Mouse (Mus musculus) B cell, adult (primary cell): ENCODE data around the gene Polr2j. TPM values are rescaled to one million over a fixed set of nuclear protein-coding genes. Genes with fewer than 3 reads are reported as not detected.

Experiments
- total RNA-seq: library from RNA; stranded (reverse); gene quantifications from 4 replicates; pipeline ENCODE4 v1.2.4, GENCODE M21; 2023; ENCODE audit not compliant: inconsistent age

Gene Polr2j
- total RNA-seq = 57.3 to 80.7 TPM (median 72.8 TPM) in 4 replicates

GRCm38 (mm10) chr5:136115891-136116783, at the start of gene Polr2j:
TSS of gene Polr2j (plus strand) at chr5:136116631.

DNA sequence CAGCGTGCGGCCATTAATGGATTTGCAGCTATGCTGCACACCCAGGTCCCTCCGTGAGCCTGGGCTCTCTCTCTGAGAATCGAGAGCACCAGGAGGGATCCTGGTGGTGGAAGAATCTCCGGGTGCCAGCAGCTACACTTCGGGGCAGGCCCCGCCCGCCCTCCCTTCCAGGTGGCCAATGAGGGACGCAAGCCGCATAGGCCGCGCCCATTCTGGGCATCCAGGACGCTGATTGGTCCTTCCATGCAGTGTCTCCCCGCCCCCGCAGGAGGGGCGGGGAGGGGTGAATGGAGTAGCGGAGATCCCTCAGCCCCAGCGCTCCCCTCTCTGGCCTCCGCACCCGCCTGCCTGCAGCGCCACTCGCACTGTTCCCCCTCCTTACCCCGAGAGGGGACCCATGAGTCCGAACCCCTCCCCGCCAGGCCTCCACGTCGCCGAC, 32.7 kb upstream of the Polr2j start, which contains the start of gene Rasa4:
Gene Rasa4, plus strand, starts transcription at position 248 of the 439 bp plus-strand sequence.

DNA sequence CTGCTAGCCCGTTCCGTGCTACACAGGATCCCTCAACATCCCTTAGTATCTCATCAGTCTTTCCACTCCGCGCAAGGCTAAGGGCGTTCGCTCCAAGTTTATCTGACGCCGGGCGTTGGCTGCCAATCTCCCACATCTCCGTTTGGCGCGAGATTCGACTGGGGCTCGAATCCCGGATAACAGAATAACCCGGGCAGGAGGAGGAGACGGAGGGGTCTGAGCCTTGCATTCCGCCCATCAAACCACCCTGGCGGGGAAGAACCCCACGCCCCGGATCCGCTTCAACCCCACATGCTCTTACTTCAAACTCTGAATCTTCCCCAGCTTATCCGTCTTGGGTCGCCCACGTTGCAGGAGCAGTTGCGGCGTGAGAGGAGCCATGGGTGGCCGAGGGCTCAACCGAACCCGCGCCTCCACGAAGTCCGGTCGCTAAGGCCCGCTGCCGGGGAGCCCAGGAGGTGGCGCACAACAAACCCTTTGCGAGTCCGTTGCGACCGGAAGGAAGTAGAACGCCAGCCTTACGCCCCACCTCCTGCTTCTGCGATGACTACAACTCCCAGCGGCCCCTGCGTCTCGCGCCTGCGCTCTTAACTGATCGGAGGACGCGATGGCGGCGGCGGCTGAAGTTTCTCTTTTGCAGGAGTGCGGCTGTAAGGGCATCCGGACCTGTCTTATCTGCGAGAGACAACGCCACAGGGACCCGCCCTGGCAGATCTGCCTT, 19.3 kb downstream of the Polr2j start, which contains the start of the genes Lrwd1 and Alkbh4:
Gene Lrwd1, minus strand, starts transcription at position 504 of the 721 bp plus-strand sequence.
Gene Alkbh4, plus strand, starts transcription at position 576 of the 721 bp plus-strand sequence.

DNA sequence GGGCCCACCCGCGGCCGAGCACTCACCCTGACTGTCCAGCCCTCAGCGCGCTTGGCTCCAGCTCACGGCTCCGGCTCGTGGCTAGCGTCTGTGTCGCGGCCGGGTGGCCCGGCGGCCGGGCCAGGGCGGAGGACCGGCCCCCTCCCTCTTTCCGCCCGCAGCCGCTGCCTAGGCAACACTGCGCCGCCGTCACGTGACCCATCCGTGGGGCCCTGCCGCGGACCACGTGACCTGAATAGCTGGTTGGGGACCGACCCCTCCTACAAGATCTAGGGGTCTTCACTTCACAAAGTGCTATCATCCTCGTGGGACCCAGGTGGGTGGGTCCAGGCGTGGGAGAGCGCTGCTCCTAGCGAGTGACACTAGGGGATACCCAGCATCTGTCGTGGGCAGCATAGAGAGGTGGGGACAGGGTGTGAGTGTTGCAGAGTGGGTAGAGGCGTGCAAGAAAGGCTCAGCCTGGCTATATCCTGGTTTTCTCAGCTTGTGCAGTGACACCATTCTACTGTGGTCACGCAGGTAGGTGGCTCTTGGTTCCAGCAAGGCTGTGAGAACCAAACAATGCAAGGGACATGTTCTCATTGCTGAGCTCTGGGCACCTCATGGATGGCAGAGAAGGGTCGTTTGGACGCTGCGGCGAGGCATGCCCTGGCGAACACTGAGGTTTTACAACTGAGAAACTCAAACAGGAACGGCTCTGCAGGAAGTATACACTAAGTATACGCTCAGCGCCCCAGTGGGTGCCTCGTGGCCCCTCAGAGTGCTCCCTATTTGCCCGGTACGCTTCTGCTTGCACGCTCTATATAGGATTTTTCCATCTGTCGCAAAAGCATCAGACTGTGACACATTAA, 54.3 kb downstream of the Polr2j start, which contains the start of gene Orai2:
Gene Orai2, minus strand, starts transcription at position 202 of the 851 bp plus-strand sequence.

Other genes with a start within 250 kb of the Polr2j start
- gene Hspb1, start 228.7 kb upstream of the Polr2j start, total RNA-seq = 1.4 to 5.8 TPM (median 3.1 TPM) in 4 replicates
- 75.8 to 90.5 TPM (median 86.6 TPM) in 4 replicates for gene Ywhag, start 182.0 kb upstream of the Polr2j start, total RNA-seq
- gene Ssc4d, start 142.1 kb upstream of the Polr2j start, total RNA-seq = 0.58 to 1.0 TPM (median 0.72 TPM) in 3 of 4 replicates, not detected in the other
- not detected in 4 replicates for gene Zp3, start 136.5 kb upstream of the Polr2j start, total RNA-seq
- 32.4 to 36.4 TPM (median 34.3 TPM) in 4 replicates for gene Dtx2, start 121.8 kb upstream of the Polr2j start, total RNA-seq
- gene Upk3b, start 78.1 kb upstream of the Polr2j start, total RNA-seq = 0.29 to 0.83 TPM (median 0.63 TPM) in 4 replicates
- not detected in 4 replicates for gene Upk3bl, start 62.1 kb upstream of the Polr2j start, total RNA-seq
- gene Rasa4, start 32.7 kb upstream of the Polr2j start, total RNA-seq = 14.2 to 20.5 TPM (median 19.1 TPM) in 4 replicates
- gene Lrwd1, start 19.4 kb downstream of the Polr2j start, total RNA-seq = 27.3 to 31.5 TPM (median 29.4 TPM) in 4 replicates
- 12.0 to 14.7 TPM (median 12.5 TPM) in 4 replicates for gene Alkbh4, start 19.5 kb downstream of the Polr2j start, total RNA-seq
- 54.0 to 57.6 TPM (median 55.1 TPM) in 4 replicates for gene Orai2, start 54.1 kb downstream of the Polr2j start, total RNA-seq
- gene Prkrip1, start 82.3 kb downstream of the Polr2j start, total RNA-seq = 29.1 to 35.6 TPM (median 31.5 TPM) in 4 replicates
- 14.1 to 17.7 TPM (median 16.3 TPM) in 4 replicates for gene Sh2b2, start 129.9 kb downstream of the Polr2j start, total RNA-seq